Mouse (Mus musculus): Measurements from ENCODE around the gene Flrt1. TPM values are rescaled to one million over a fixed set of nuclear protein-coding genes. Genes with fewer than 3 reads are reported as not detected.

Flrt1 gene
- polyA plus RNA-seq (2015; fragmentation: Nextera tagmentation; extraction: Ambion mirVana): 1.3 and 1.5 TPM in 2 replicates

DNA sequence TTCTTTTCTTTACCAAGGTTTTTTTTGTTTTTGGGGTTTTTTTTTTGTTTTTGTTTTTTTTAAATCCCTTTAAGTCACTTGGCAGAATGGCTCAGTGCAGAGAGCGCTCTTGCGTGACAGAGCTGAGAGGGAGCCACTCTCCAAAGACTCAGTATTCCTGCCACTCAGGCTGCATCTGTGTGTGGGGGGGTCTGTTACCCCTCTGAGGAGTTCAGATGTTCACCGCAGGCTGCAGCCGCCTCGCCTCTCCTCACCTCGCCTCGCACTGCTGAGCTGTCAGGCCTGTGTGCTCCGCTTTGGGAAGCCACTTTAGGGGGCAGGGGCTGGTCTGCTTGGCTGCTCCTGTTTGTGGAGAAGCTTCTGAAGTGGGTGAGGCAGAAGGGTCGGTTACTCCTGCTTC lies at the start of gene Flrt1:
Gene Flrt1, minus strand, starts transcription at position 186 of the 400 bp plus-strand sequence.
- no peak for DNase-seq (ENCODE audit: low spot score)

DNA sequence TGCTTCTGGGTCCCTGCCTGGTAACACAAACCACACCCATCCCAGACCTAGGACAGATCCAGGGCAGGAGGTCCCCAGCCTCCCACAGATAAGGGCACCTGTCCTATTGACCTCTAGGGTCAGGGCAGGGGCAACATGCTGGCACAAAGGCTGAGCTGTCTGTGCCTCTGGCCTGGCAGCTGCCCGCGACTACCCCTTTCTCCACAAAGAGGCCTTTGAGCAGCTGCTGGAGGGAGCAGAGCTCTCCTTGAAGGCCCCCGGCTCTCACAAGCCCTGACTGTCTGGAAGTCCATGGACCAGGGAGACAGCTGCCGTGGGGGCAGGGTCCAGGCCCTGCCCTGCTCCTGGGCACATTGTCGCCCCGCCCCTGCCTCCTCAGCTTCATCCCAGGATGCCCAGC lies 49.7 kb upstream of the Flrt1 start:
- no peak for DNase-seq (ENCODE audit: low spot score)

DNA sequence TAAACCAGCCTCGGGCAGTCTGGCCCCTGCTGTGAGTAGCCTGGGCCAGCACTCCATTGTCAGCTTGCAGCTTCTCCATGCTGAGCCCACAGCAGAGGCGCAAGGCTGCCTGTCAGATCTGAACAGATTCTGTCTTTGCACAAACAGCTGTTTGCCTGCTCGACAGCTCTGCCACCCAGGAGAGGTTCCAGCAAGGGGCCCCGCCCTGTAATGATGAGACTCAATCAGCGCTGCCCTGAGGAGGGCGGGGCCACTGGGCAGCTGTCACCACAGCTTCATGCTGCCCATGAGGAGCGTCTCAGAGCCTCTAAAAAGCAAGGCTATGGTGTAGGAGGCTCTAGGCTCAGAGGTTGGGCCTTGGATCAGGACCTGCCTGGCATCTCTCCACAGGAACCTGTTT lies 47.7 kb upstream of the Flrt1 start:
- no peak for DNase-seq (ENCODE audit: low spot score)

DNA sequence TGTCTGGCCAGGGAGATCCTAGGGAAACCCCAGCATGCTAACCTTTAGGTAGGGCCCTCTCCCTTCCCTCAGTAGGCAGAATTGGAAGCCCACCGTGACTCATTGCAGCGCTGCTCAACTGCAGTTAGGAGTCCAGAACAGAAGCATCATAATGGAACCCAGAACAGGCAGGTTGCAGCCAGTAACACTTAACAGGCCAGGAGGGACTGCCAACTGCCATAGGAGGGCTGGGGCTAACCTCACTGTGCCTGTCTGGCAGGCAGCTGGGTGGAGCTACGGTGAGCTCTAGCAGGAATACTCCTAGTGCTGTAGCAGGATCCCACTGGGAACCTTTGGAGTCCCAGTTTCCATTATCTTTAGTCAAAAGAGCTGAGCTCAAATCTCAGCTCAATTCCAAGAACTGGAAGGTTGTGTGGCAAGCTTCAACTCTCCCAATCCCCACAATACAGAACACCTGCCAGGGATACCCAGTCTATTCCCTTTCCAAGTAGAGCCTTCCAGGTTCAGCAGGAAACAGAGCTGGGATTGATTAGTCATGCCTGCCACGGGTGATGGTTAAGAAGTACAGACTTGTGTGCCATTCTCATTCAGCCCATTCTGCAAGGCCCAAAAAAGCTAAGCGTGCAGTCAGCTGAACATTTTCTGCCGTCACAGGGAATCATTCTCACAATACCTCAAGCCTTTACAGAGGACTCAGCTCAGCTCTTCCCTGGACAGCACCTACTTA lies 46.6 kb upstream of the Flrt1 start:
- no peak for DNase-seq (ENCODE audit: low spot score)

DNA sequence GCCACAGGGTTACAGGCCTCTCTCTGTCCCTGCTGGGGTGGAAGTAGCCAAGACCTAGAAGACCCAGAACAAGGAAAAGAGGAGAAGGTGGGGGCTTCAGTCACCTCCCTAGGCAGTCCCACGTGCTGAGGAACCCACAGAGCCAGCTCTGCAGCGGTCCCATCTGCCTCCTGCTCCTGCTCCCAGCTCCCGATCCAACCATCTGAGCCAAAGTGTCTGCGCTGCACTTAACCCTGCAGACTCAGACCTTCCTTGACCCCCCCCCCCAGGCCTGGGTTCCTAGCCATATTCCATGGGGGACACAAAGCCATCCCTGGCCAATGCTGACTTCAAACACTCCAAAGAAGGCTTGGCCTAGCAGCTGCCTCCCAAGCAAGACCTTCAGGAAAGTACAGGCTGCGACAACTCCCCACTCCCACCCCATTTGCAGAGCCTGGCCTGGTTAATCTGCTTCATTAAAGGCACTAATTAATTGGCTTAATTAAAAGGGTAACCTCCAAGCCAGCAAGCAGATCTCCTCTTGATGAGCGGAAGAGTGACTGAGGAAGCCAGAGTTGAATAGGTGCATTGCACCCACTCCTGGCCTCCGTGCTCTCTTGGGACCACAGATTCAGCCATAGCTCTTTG lies 45.9 kb upstream of the Flrt1 start:
- no peak for DNase-seq (ENCODE audit: low spot score)

DNA sequence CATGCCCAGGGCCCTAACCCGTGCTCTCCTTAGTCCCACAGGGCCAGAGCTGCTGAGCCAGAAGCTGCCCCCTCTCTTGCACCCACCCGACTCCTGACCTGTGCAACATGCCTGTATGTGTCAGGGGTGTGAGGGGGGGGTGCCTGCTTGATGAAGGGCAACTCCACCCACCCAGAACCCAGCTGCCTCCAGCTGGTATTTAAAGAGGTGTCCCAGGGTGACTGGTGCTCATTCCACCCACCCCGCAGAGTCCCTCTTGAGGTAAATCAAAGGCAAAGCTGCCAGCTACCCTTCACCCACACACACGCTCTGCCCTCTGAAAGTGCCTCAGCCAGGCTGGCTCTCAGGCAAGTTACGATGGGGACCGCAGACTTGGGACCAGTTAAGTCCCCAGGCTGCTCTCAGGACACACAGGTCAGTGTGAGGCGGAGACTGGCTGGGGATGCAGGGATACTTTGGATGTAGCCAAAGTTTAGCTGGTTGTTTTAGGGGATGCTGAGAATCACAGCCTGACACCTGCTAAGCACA lies 43.7 kb upstream of the Flrt1 start:
- peak; percentile 28 for DNase-seq (ENCODE audit: low spot score)

DNA sequence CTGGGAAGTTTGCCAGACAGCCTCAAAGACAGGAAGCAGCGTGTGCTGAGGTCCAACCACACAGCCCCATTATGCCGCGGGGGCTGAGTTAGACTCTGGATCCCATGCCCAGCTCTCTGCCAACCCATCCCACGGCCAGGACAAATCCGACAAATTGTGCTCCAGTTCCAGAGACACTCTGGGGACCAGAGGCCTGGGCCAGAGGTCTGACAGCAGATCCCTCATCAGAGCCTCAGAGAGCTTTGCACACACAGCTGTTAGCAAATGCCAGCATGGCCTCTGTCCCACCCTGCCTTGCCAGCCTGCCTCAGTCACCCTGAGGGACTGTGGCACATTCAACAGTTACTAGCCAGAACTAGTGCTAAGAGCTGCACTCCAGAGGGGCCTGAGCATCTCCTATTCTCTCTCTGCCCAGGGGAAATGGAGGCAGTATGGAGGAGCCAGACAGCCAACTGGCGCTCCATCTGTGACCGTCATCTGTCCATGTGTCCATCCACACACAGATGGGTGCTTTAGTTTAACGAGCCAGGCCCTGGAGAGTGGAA lies 43.1 kb upstream of the Flrt1 start:
- DNase-seq (ENCODE audit: low spot score): no peak

DNA sequence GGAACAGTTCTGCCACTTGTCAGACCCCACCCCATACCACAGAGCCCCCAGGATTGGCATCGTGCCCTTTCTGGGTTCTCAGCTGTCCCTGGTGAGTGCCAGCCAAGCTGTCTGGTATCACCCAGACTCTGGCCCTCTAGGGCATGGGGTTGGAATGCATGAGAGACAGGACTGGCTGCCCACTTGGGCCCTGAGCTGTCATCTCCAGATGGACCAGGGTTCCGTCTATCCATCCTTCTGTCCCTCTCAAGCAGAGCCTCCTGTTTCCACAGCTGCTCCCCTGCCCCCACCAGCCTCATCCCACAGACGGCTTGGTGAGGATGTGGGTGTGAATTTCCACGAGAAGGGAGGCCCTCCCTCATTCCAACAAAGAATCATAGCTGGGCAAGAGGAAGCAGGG lies 42.6 kb upstream of the Flrt1 start:
- no peak for DNase-seq (ENCODE audit: low spot score)

DNA sequence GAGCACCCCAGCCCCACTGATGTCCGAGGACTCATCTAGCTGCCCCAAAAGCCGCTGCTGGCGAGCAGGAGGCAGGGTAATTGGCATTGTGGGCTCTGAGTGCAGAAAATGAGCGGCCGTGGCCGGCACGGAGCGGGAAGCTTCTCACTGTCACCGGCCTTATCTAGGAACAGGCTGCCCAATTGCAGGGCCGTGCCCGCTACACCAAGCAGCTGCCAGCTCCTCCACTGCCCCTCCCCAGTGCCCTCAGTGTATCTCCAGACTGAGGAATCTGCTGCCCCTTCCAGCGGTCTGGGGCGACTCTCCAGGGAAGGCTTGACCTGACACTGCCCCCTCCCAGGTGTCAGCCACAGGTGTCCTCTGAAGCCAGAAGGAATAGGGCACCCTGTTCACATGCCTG lies 40.8 kb upstream of the Flrt1 start:
- no peak for DNase-seq (ENCODE audit: low spot score)

DNA sequence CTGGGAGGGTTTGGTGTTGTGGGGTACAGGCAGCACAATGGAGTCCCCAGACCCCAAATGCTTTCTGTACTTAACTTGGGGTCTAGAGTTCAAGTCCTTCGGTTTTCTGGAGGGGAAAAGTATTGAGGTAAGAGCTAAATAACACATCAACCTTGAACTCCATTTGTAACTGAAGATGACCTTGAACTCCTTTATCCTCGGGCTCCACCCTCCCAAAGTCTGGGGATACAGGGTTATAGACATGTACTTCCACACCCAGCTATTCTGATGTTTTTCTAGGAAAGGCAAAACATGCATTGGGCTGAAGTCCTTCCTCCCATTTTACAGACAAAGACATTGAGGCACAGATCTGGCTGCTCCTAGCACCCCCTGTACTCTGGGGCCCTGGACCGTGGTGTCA lies 38.9 kb upstream of the Flrt1 start:
- no peak for DNase-seq (ENCODE audit: low spot score)

DNA sequence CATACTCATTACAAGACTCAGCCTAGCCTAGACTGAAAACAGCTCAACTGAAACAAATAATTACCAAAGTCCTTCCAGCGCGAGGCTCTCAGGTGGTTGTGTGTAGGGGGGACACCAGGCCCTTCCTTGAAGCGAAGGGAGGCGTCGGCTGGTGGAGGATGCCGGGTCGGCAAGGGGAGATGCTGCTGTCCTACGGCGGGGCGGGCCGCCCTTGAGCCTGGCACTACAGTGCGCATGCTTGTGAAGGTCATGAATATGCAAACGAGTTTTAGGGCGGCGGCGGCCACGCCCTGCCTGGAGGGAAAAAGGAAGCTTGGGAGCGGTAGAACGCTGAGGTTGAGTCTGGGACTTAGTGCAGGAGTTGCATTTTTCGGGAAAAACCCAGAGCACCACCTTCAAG lies 38.3 kb upstream of the Flrt1 start:
- peak; percentile 73 for DNase-seq (ENCODE audit: low spot score)

DNA sequence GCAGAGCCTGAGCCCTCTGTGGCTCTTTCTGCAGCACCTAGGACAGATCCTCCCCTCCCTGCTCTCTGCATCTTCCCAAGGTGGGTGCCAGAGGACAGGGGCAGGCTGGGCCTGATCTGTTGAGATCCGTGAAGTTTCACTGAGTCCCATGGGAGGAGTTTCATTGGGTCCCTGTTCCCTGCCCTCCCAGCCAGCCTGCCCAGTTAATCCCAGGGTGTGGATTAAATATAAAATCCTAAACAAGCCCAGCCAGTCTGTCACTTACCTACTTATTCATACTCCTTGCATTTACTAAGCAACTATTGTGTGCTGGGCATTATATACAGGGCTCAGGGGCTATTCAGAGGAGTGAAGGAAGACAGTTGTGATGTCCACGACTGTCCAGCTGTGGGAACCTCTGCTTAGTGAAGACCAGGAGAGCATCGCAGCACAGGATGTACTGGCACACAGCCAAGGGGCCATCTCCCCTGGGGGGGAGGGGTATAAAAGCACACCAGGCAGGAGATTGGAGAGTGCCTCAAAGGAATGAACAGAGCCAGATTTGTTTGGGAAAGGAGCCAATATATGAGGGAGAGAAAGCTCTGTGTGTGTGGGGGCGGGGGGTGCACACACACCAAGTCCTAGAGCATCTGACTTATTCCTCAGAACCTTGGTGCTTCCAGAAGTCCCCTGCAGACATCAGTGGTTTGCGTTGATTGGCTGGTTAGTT lies 36.8 kb upstream of the Flrt1 start:
- DNase-seq (ENCODE audit: low spot score): no peak

DNA sequence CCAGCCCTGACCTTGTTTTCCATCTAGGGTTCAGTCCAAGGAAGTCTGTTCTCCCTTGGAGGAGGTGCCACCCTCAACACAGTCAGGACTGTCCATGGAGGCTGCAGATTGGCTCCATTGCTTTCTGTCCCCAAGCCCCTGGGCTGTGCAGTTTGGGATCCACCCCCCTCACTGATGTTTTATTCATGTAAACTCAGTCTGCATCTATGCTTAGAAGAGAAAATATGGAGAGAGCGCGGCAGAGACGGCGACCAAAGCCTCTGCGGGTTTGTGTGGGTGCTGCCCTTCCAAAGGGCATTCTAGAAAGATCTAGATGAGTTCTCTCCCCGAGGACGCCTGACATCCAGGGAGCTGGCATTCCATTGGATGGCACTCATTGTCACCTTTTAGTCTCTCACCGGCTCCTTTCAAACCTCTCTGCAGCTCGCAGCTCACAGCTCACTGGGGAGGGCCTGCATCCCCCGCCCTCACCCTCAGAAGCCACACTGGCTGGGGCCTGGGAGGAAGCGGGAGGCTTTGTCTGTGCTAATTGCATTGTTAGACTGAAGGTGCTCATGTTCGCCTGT lies 35.4 kb upstream of the Flrt1 start:
- DNase-seq (ENCODE audit: low spot score): no peak

DNA sequence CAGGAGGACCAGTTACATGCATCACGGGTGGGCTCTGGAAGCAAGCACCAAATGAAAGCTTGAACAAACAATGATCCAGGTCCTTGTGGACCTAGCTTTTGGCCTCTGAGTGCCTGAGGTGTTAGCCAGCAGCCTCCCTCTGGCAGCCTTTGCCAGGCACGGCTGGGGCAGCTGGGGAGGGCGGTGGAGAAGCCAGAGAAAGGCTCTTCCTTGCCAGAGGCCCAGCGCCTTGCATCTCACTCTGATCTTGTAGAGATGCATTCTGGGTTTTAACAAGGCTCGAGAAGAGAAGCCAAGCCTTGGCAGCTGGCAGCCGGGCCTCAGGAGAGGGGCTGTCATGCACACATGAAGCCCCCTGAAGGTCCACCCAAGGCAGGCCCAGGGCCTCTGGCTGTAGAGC lies 34.8 kb upstream of the Flrt1 start:
- DNase-seq (ENCODE audit: low spot score): no peak

DNA sequence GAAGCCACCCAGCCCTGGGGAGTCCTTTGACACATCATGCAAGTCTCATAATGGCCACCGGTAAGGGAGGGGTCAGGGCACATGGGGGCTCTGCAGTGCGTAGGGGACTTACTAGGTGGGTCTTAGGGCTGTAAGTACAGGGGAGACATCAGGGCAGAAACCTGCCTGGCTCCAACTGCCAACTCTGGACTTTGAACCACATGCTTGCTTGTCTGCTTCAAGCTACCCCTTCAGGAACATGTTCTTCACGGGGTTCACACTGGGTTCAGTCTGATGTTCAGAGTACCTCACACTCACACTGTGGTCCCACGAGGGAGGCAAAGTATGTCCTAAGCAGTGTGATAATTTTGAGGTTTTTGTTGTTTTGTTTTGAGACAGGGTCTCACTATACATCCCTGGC lies 33.8 kb upstream of the Flrt1 start:
- DNase-seq (ENCODE audit: low spot score): no peak

DNA sequence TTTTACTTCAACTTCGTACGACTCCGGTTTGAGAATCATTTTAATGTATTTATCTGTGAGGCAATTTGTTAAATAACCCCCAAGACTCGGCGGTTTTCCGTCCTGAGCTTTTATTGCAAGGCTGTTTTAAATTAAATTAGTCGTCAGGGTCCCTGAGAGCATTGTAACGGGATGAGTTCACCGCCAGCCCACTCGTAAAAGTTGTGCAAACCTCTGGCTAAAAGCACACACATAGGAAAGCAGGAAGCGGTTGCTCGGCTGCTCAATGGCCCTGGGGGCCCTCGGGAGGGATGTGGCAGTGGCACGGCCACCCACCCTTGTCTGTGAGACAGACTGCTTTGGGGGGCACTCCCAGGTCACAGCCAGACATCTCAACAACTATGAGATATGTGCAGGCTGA lies 32.8 kb upstream of the Flrt1 start:
- no peak for DNase-seq (ENCODE audit: low spot score)

DNA sequence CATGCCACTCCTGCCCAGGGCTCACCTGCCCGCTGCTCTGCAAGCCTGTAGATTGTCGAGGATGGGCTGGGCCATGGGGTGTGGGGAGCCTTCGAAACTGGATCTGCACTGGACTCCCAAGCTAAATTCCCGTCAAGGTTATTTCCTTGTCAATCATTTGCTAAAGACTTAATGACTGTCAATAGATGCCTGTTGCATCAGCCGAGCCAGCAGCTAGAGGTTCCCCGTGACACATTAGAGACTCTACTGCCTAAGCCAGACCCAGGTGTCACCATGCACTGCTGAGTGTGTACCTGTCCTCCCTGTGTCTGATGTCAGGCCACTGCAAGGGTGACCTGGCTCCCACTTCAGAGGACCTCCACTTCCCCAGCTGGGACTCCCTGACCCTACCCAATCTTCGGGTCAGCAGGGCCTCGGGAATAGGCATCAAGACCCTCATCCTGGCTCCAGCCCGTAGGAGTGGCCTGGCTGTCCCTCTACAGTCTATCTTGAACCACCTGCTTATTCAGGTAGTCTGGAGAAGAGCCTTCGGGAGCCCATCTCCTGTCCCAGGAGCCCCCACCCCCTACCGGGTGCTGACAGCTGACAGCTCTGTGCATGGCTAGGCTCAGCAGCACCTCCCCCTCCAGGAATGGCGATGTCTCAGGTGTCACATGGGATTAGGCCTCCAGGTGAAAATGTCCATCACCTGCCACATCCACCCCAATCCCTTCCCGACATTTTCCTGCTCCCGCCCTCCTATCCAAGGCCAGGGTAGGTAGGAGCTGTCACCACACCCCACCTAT lies 31.4 kb upstream of the Flrt1 start:
- DNase-seq (ENCODE audit: low spot score): no peak

DNA sequence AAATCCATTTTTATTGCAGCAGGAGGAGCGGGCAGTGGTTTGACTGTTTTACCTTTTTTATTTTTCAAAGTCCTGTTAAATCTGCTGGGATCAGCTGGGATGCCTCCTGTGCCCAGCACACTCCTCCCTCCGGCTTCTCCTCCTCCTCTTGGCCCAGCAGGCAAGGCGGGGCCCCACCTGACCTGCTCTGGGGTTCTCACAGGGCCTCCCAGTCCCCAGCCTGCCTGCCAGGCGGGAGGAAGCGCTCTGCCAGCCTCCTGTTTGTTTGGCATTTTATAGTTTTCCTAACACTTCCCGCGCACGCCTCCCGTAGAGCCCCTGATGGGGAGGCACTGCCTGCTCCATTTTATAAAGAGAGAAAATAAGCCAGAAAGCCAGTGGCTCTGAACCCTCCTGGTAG lies 30.5 kb upstream of the Flrt1 start:
- no peak for DNase-seq (ENCODE audit: low spot score)

DNA sequence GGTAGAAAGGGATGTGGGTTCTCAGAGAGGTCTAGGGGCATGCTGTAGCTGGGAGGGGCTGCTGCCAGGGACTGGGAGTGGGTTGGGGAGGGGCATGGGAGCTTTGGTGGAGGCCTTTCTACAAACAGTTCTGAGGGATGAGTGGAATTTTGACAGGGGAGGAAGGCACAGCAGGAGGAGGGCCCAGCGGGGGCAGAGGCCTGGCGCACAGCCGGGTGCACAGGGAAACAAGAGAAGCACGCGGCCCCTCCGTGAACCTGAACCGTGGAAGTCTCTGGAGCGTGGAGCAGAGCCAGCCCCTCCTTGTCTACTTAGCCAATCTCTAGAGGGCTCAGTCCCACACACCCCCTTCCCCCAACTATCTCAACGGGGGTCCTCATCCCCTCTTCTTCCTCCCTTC lies 30.0 kb upstream of the Flrt1 start:
- no peak for DNase-seq (ENCODE audit: low spot score)

DNA sequence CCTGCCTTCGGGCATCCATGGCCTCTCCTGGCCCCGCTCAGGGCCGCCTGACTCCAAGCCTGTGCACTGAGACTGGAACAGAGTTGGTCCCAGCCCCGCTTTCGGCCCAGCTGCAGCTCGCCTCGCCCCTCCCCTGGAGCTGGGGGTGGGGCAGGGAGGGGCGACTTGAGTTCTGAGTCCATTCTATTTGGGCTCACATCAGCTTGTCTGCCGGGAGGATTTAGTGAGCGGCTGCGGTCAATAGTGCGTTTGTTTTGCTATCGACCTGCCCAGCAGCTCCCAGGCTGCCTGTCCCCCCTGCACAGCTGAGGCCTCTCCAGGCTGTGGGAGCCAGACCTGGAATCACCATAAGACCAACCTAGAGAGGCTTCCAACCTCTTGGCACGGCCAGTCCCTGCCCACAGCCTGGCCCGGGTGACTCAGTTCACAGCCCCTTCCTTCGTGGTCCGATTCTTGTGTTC lies 29.1 kb upstream of the Flrt1 start:
- DNase-seq (ENCODE audit: low spot score): no peak

DNA sequence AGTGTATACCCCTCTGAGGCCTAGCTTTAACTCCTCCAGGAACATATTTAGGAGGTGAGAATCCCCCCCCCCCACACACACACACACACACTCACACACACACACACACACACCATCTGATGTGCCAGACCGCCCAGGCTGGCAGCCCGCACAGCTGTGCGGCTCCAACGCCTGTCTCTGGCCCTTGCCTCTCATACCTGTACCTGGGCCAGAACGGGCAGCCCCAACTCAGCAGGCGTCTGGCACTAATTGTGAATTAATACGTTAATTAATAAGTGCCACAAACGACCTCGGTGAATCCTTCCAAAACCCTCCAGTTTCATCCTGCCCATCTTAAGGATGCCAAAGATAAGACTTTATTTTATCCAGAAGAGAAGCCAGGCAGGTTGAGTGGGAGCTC lies 27.9 kb upstream of the Flrt1 start:
- no peak for DNase-seq (ENCODE audit: low spot score)
